Mouse (Mus musculus) kidney, postnatal 14 days (tissue): ENCODE data around the gene Kcnc3.

Source experiments
- DNase-seq: peaks from one replicate; pipeline ENCODE4 v3.0.0; 2022; ENCODE audit warnings: mixed read lengths

Kcnc3 gene

GRCm38 (mm10) chr7:44598336-44598735, 7.9 kb downstream of the Kcnc3 start:
- DNase-seq = no peak

GRCm38 (mm10) chr7:44600691-44601262, 10.3 kb downstream of the Kcnc3 start:
- no peak for DNase-seq

GRCm38 (mm10) chr7:44601646-44602045, 11.2 kb downstream of the Kcnc3 start:
- DNase-seq = no peak

GRCm38 (mm10) chr7:44602443-44602842, 12.0 kb downstream of the Kcnc3 start:
- no peak for DNase-seq

- DNase-seq = no peak
Observed at GRCm38 (mm10) chr7:44603186-44603855, 12.9 kb downstream of the Kcnc3 start.

GRCm38 (mm10) chr7:44604139-44604606, 13.7 kb downstream of the Kcnc3 start:
- no peak for DNase-seq

- no peak for DNase-seq
Observed at GRCm38 (mm10) chr7:44604619-44605018, 14.2 kb downstream of the Kcnc3 start.

GRCm38 (mm10) chr7:44605436-44605835, 15.0 kb downstream of the Kcnc3 start:
- DNase-seq = no peak

- DNase-seq = peak; percentile 31
Observed at GRCm38 (mm10) chr7:44606171-44606901, 15.9 kb downstream of the Kcnc3 start.

- no peak for DNase-seq
Observed at GRCm38 (mm10) chr7:44612192-44612591, 21.7 kb downstream of the Kcnc3 start.

- DNase-seq = no peak
Observed at GRCm38 (mm10) chr7:44614041-44614688, 23.7 kb downstream of the Kcnc3 start.

- no peak for DNase-seq
Observed at GRCm38 (mm10) chr7:44615309-44615708, 24.8 kb downstream of the Kcnc3 start.

- no peak for DNase-seq
Observed at GRCm38 (mm10) chr7:44615987-44616386, 25.5 kb downstream of the Kcnc3 start.

- no peak for DNase-seq
Observed at GRCm38 (mm10) chr7:44617059-44617458, 26.6 kb downstream of the Kcnc3 start.

GRCm38 (mm10) chr7:44623714-44624542, 33.5 kb downstream of the Kcnc3 start:
- no peak for DNase-seq

GRCm38 (mm10) chr7:44624543-44624826, 34.0 kb downstream of the Kcnc3 start:
- DNase-seq = no peak

GRCm38 (mm10) chr7:44624828-44625227, 34.4 kb downstream of the Kcnc3 start:
- DNase-seq = no peak

GRCm38 (mm10) chr7:44625241-44626067, 35.0 kb downstream of the Kcnc3 start:
- no peak for DNase-seq

GRCm38 (mm10) chr7:44626068-44626385, 35.6 kb downstream of the Kcnc3 start:
- DNase-seq = no peak

GRCm38 (mm10) chr7:44626966-44627365, 36.5 kb downstream of the Kcnc3 start:
- no peak for DNase-seq

GRCm38 (mm10) chr7:44628402-44629034, 38.1 kb downstream of the Kcnc3 start:
- no peak for DNase-seq

GRCm38 (mm10) chr7:44630437-44630836, 40.0 kb downstream of the Kcnc3 start:
- no peak for DNase-seq
